Mouse (Mus musculus): Measurements from ENCODE around the gene Orai2. TPM values are rescaled to one million over a fixed set of nuclear protein-coding genes. Genes with fewer than 3 reads are reported as not detected.
"Not testable (repeated sequence)": the region's sequence is repeated elsewhere in the genome, so short reads cannot be mapped to it uniquely, and the experiment has no call there.

Orai2 gene
- total and polyA plus RNA-seq, 3 experiments = 43.4 to 53.1 (median 50.2) TPM

DNA sequence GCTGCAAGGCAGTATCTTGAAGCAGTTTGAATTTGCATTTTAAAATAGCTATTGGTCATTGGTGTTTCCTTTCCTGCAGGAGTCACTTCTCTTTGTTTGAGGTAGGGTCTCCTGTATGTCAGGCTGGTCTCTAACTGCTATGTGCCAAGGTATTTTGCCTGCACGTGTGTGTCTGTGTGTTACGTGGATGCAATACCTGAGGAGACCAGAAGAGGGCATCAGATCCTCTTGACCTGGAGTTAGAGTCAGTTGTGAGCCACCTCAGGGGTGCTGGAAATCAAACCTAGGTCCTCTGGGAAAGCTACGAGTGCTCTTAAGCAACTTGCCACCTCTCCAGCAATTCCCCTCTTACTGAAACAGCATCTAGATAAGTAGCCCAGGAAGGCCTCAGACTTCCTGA is 44.7 kb upstream of the Orai2 start:
- no peak overlapping the region for H3K4me3 ChIP-seq (ENCODE audit: low read depth, low read length)
- ATAC-seq (ENCODE audit: extremely low read depth, insufficient number of reproducible peaks, low FRiP score, poor library complexity, severe bottlenecking) (no peak), DNase-seq (ENCODE audit: low spot score) (no peak)
- no peaks in the 10 kb centered on the region for H3K36me3 ChIP-seq (replicated peaks)
- no peak for TF ChIP-seq GATA2 (IDR thresholded peaks at IDR 0.05; ENCODE audit: borderline replicate concordance, low read depth, low read length)
- no peak for TF ChIP-seq GATA1 (IDR thresholded peaks at IDR 0.05; ENCODE audit: borderline replicate concordance, low read length)
- no peak for TF ChIP-seq POLR2AphosphoS5 (IDR thresholded peaks at IDR 0.05; ENCODE audit: insufficient replicate concordance, low read depth, low read length)
- TF ChIP-seq TAL1 (conservative IDR thresholded peaks at IDR 0.05; ENCODE audit: low read depth, low read length) = no peak
- TF ChIP-seq CTCF (IDR thresholded peaks at IDR 0.05; ENCODE audit: low read depth, low read length) = peak; percentile 42
- peaks cover 10% of the 10 kb centered on the region; the same call in 1 of the 2 replicates for H3K27me3 ChIP-seq (ENCODE audit: insufficient read depth, low read length)
- 0 out of 2 replicates have a peak, but pooled peaks cover 3% of the 10 kb centered on the region for H3K4me1 ChIP-seq (ENCODE audit: insufficient read depth, low read depth, low read length)
- no peaks in the 10 kb centered on the region for H3K9me3 ChIP-seq (replicated peaks)

GRCm38 (mm10) chr5:136213716-136214115 is 43.2 kb upstream of the Orai2 start:
- Histone ChIP-seq H3K4me1 (ENCODE audit: insufficient read depth, low read depth, low read length) (0 out of 2 replicates have a peak, but pooled peaks cover 3% of the 10 kb centered on the region), H3K36me3 (replicated peaks) (no peaks in the 10 kb centered on the region), H3K4me3 (ENCODE audit: low read depth, low read length) (no peak overlapping the region), H3K27me3 (ENCODE audit: insufficient read depth, low read length) (peaks cover 3% of the 10 kb centered on the region; the same call in 1 of the 2 replicates), H3K9me3 (replicated peaks) (no peaks in the 10 kb centered on the region)
- no peak for ATAC-seq (ENCODE audit: extremely low read depth, insufficient number of reproducible peaks, low FRiP score, poor library complexity, severe bottlenecking)
- no peak for DNase-seq (ENCODE audit: low spot score)
- TF ChIP-seq GATA2 (IDR thresholded peaks at IDR 0.05; ENCODE audit: borderline replicate concordance, low read depth, low read length) = no peak
- no peak for TF ChIP-seq POLR2AphosphoS5 (IDR thresholded peaks at IDR 0.05; ENCODE audit: insufficient replicate concordance, low read depth, low read length)
- TF ChIP-seq CTCF (IDR thresholded peaks at IDR 0.05; ENCODE audit: low read depth, low read length) = no peak
- no peak for TF ChIP-seq GATA1 (IDR thresholded peaks at IDR 0.05; ENCODE audit: borderline replicate concordance, low read length)
- TF ChIP-seq TAL1 (conservative IDR thresholded peaks at IDR 0.05; ENCODE audit: low read depth, low read length) = no peak

GRCm38 (mm10) chr5:136212716-136213115 is 42.2 kb upstream of the Orai2 start:
- TF ChIP-seq POLR2AphosphoS5 (IDR thresholded peaks at IDR 0.05; ENCODE audit: insufficient replicate concordance, low read depth, low read length) (no peak), GATA1 (IDR thresholded peaks at IDR 0.05; ENCODE audit: borderline replicate concordance, low read length) (no peak), TAL1 (conservative IDR thresholded peaks at IDR 0.05; ENCODE audit: low read depth, low read length) (no peak), CTCF (IDR thresholded peaks at IDR 0.05; ENCODE audit: low read depth, low read length) (no peak), GATA2 (IDR thresholded peaks at IDR 0.05; ENCODE audit: borderline replicate concordance, low read depth, low read length) (no peak)
- H3K4me1 ChIP-seq (ENCODE audit: insufficient read depth, low read depth, low read length) = no peaks in the 10 kb centered on the region
- H3K9me3 ChIP-seq (replicated peaks) = no peaks in the 10 kb centered on the region
- no peak overlapping the region for H3K4me3 ChIP-seq (ENCODE audit: low read depth, low read length)
- no peaks in the 10 kb centered on the region for H3K36me3 ChIP-seq (replicated peaks)
- ATAC-seq (ENCODE audit: extremely low read depth, insufficient number of reproducible peaks, low FRiP score, poor library complexity, severe bottlenecking) = no peak
- no peak for DNase-seq (ENCODE audit: low spot score)
- no peaks in the 10 kb centered on the region; the same call in 1 of the 2 replicates for H3K27me3 ChIP-seq (ENCODE audit: insufficient read depth, low read length)

GRCm38 (mm10) chr5:136211341-136212102 is 41.0 kb upstream of the Orai2 start:
- not testable (repeated sequence) for H3K4me3 ChIP-seq (ENCODE audit: low read depth, low read length)

DNA sequence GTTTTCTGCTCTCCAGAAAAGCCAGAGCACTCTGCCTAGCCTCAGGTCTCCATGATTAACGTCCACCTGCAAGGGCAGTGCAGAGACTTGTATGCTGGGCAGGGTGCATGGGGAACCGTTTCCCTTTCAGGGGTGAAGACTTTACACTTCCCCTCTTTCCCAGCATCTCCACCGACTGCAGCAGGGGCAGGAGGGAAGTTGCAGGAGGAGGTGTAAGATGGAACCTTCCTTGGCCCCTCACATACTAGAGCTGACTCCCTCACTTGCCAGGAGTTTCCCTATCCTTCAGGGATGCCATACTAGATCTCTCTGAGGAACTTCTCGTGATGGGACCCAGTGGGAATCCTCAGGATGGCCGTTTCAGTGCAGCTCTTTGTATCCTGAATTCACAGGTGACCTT is 40.0 kb upstream of the Orai2 start:
- Histone ChIP-seq H3K36me3 (replicated peaks) (no peaks in the 10 kb centered on the region), H3K9me3 (replicated peaks) (no peaks in the 10 kb centered on the region), H3K4me1 (ENCODE audit: insufficient read depth, low read depth, low read length) (no peaks in the 10 kb centered on the region), H3K4me3 (ENCODE audit: low read depth, low read length) (no peak overlapping the region), H3K27me3 (ENCODE audit: insufficient read depth, low read length) (no peaks in the 10 kb centered on the region)
- TF ChIP-seq TAL1 (conservative IDR thresholded peaks at IDR 0.05; ENCODE audit: low read depth, low read length) (no peak), GATA2 (IDR thresholded peaks at IDR 0.05; ENCODE audit: borderline replicate concordance, low read depth, low read length) (no peak), GATA1 (IDR thresholded peaks at IDR 0.05; ENCODE audit: borderline replicate concordance, low read length) (no peak), CTCF (IDR thresholded peaks at IDR 0.05; ENCODE audit: low read depth, low read length) (no peak), POLR2AphosphoS5 (IDR thresholded peaks at IDR 0.05; ENCODE audit: insufficient replicate concordance, low read depth, low read length) (no peak)
- DNase-seq (ENCODE audit: low spot score) (no peak), ATAC-seq (ENCODE audit: extremely low read depth, insufficient number of reproducible peaks, low FRiP score, poor library complexity, severe bottlenecking) (no peak)

More at GRCm38 (mm10) chr5:136211341-136212102, 41.0 kb upstream of the Orai2 start:
- not testable (repeated sequence) for H3K9me3 ChIP-seq (replicated peaks); H3K4me1 ChIP-seq (ENCODE audit: insufficient read depth, low read depth, low read length); H3K36me3 ChIP-seq (replicated peaks); DNase-seq (ENCODE audit: low spot score); ATAC-seq (ENCODE audit: extremely low read depth, insufficient number of reproducible peaks, low FRiP score, poor library complexity, severe bottlenecking); H3K27me3 ChIP-seq (ENCODE audit: insufficient read depth, low read length)

GRCm38 (mm10) chr5:136201832-136202231 is 31.3 kb upstream of the Orai2 start:
- H3K4me3 ChIP-seq (ENCODE audit: low read depth, low read length) = no peak overlapping the region
- H3K4me1 ChIP-seq (ENCODE audit: insufficient read depth, low read depth, low read length) = peaks cover 18% of the 10 kb centered on the region
- DNase-seq (ENCODE audit: low spot score) = no peak
- no peak for TF ChIP-seq TAL1 (conservative IDR thresholded peaks at IDR 0.05; ENCODE audit: low read depth, low read length)
- TF ChIP-seq CTCF (IDR thresholded peaks at IDR 0.05; ENCODE audit: low read depth, low read length) = peak; percentile 67
- TF ChIP-seq POLR2AphosphoS5 (IDR thresholded peaks at IDR 0.05; ENCODE audit: insufficient replicate concordance, low read depth, low read length) = no peak
- TF ChIP-seq GATA2 (IDR thresholded peaks at IDR 0.05; ENCODE audit: borderline replicate concordance, low read depth, low read length) = no peak
- TF ChIP-seq GATA1 (IDR thresholded peaks at IDR 0.05; ENCODE audit: borderline replicate concordance, low read length) = no peak
- H3K9me3 ChIP-seq (replicated peaks) = no peaks in the 10 kb centered on the region
- peaks cover 17% of the 10 kb centered on the region for H3K36me3 ChIP-seq (replicated peaks)
- ATAC-seq (ENCODE audit: extremely low read depth, insufficient number of reproducible peaks, low FRiP score, poor library complexity, severe bottlenecking) = 0 out of 2 replicates have a peak, but pooled peaks have one; percentile 42
- H3K27me3 ChIP-seq (ENCODE audit: insufficient read depth, low read length) = no peaks in the 10 kb centered on the region

Measured in G1E (cell line).